In the genomic region with DNA sequence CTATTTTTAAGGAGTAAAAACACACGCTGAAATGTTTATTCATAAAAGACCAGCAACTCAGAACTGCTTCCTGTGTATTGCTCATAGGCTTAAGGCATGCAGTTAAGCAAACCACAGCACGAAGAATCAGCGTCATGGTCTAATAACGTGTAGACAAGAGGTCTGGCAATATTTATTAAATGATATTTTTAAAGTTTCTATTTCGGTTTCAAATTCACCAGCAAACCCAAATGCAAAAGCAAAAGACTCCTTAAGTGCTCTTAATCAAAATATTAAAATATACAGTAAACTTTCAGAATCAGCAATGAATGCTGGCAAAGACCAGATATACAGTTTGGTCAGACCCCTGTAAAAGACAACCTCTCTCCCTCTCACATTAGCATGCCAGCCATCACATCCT, we compare ENCODE assay signal across 8 mouse cellular contexts. TPM values are rescaled to one million over a fixed set of nuclear protein-coding genes. Genes with fewer than 3 reads are reported as not detected.
DNase-seq lines count a peak whose midpoint lies in the region; ATAC-seq lines count a peak whose summit lies in the region.

No protein-coding gene starts in this region.

- DNase-seq in kidney, adult 18-20 months, result no peak
- DNase-seq in embryonic facial prominence, embryonic 10.5 days (ENCODE audit: low spot score), result no peak
- no peak for DNase-seq in intestine, embryonic 14.5 days (ENCODE audit: low spot score)
- DNase-seq in naive thymus-derived CD4-positive, alpha-beta T cell, adult 2 months (ENCODE audit: low read depth), result peak; percentile 11
- DNase-seq in urinary bladder, postnatal 10 days (ENCODE audit: low spot score), result no peak
- DNase-seq in urinary bladder, adult 2 months (ENCODE audit: low spot score), result no peak

- WGBS in kidney, embryonic 16.5 days, result 60% methylated on average over 5 of the region's 5 CpGs
- WGBS in embryonic facial prominence, embryonic 10.5 days, result 75% methylated on average over 5 of the region's 5 CpGs
- WGBS in intestine, embryonic 14.5 days, result 29% methylated on average over 5 of the region's 5 CpGs

- no peaks in the 10 kb centered on the region for H3K27me3 ChIP-seq in kidney, embryonic 16.5 days (ENCODE audit: insufficient read depth, low read length)
- H3K27me3 ChIP-seq in embryonic facial prominence, embryonic 10.5 days (replicated peaks; ENCODE audit: low read depth, poor library complexity, severe bottlenecking), result no peaks in the 10 kb centered on the region
- no peaks in the 10 kb centered on the region for H3K27me3 ChIP-seq in intestine, embryonic 14.5 days (replicated peaks; ENCODE audit: control insufficient read depth, insufficient read depth, low read length)

- peak overlapping the region; percentile 75 for H3K9ac ChIP-seq in kidney, embryonic 16.5 days (replicated peaks; ENCODE audit: low read length)
- H3K9ac ChIP-seq in intestine, embryonic 14.5 days (ENCODE audit: low read length), result peak overlapping the region; percentile 65; the same call in 1 of the 2 replicates

- H3K27ac ChIP-seq in kidney, embryonic 16.5 days (ENCODE audit: low read length), result no peak overlapping the region
- H3K27ac ChIP-seq in embryonic facial prominence, embryonic 10.5 days (replicated peaks), result no peak overlapping the region
- H3K27ac ChIP-seq in intestine, embryonic 14.5 days (ENCODE audit: low read depth), result no peak overlapping the region

- H3K9me3 ChIP-seq in kidney, embryonic 16.5 days (ENCODE audit: low read length), result no peaks in the 10 kb centered on the region
- H3K9me3 ChIP-seq in embryonic facial prominence, embryonic 10.5 days, result no peaks in the 10 kb centered on the region
- no peaks in the 10 kb centered on the region for H3K9me3 ChIP-seq in intestine, embryonic 14.5 days (ENCODE audit: control insufficient read depth, low read length)

- peak overlapping the region; percentile 71 for H3K4me2 ChIP-seq in kidney, embryonic 16.5 days (replicated peaks; ENCODE audit: low read depth, low read length)
- H3K4me2 ChIP-seq in intestine, embryonic 14.5 days (ENCODE audit: low read length), result peak overlapping the region; percentile 55

- no peak for ATAC-seq in kidney, embryonic 16.5 days (ENCODE audit: low FRiP score, low TSS enrichment)
- no peak for ATAC-seq in intestine, embryonic 14.5 days (replicated peaks; ENCODE audit: low FRiP score, low TSS enrichment, low read depth)
- no peak for ATAC-seq in frontal cortex, adult (ENCODE audit: low TSS enrichment)

- peak overlapping the region; percentile 70 for H3K4me3 ChIP-seq in kidney, embryonic 16.5 days (ENCODE audit: low read length)
- peak overlapping the region; percentile 83 for H3K4me3 ChIP-seq in embryonic facial prominence, embryonic 10.5 days
- peak overlapping the region; percentile 55 for H3K4me3 ChIP-seq in intestine, embryonic 14.5 days (ENCODE audit: low read depth, low read length)

- no peaks in the 10 kb centered on the region for H3K4me1 ChIP-seq in kidney, embryonic 16.5 days (ENCODE audit: insufficient read depth, low read length)
- H3K4me1 ChIP-seq in embryonic facial prominence, embryonic 10.5 days, result peaks cover 20% of the 10 kb centered on the region
- peaks cover 8% of the 10 kb centered on the region for H3K4me1 ChIP-seq in intestine, embryonic 14.5 days (replicated peaks; ENCODE audit: control insufficient read depth, insufficient read depth, low read length)

- no peaks in the 10 kb centered on the region for H3K36me3 ChIP-seq in kidney, embryonic 16.5 days (ENCODE audit: insufficient read depth, low read length)
- H3K36me3 ChIP-seq in embryonic facial prominence, embryonic 10.5 days (replicated peaks), result no peaks in the 10 kb centered on the region
- H3K36me3 ChIP-seq in intestine, embryonic 14.5 days (ENCODE audit: control insufficient read depth, insufficient read depth, low read length), result no peaks in the 10 kb centered on the region

RNA-seq across cellular contexts. Expression of gene Gnb4, which starts 1.0 kb away (rescaled TPM):
- 54.5 and 60.7 TPM in 2 replicates for polyA plus RNA-seq in kidney, embryonic 16.5 days (2015; fragmentation: Nextera tagmentation; extraction: Ambion mirVana)
- 38.8 and 44.1 TPM in 2 replicates for polyA plus RNA-seq in embryonic facial prominence, embryonic 10.5 days (2016; fragmentation: Nextera tagmentation; extraction: Ambion mirVana)
- polyA plus RNA-seq in intestine, embryonic 14.5 days (2014; fragmentation: Nextera tagmentation; extraction: Ambion mirVana), result 53.0 and 64.2 TPM in 2 replicates
- 36.6 and 40.9 TPM in 2 replicates for polyA plus RNA-seq in urinary bladder, adult 2 months (2012; rRNA removed)
